Mouse (Mus musculus): Measurements from ENCODE around the gene Gmpr. TPM values are rescaled to one million over a fixed set of nuclear protein-coding genes. Genes with fewer than 3 reads are reported as not detected.

The Gmpr gene
- 39.8 and 50.5 TPM in 2 replicates for polyA plus RNA-seq (2015; fragmentation: Nextera tagmentation; extraction: Ambion mirVana)

DNA sequence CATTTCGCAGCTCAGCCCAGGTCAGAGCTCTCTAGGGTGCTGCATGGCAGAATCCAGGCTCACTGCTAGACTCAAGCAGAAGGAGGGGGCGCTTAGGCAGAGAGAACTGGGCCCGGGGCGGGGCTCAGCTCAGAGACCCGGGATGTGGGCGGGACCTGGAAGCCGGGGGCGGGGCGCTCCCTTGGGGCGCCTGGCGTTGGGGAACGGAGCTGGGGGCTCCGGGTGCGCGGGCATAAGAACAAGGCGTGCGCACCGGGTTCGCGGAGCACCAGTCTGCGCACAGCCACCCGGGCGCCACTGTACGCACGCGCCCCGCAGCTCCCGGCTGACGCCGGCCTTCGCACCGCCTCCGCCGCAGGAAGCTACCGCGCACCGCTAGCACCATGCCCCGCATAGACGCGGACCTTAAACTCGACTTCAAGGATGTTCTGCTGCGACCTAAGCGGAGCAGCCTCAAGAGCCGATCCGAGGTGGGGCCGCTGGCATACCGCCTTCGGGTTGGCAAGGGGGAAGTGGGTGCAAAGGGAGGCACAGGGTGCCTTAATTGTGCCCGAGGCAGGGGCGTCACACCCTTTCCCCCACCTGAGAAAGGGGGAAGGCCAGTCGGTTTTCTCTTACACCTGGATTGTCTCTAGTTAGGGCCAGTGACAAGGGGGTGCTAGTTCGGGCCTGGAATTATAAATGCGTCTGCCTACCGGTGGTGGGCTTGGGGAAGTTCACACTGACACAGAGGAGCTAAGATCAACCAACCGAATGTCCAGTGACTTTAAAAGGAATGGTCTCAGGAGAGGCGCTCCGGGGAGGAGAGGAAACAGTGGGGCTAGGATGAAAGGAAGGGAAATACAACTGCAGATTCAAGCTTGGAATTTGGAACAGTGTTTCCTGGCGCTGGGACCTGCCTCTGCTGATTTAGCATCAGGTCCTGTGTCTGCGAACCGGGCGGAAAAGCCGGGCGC is at the start of gene Gmpr:
TSS of gene Gmpr (plus strand) at position 171 of the 956 bp plus-strand sequence.
- under 1% methylated on average over 63 of the region's 63 CpGs for WGBS
- H3K4me2 ChIP-seq (ENCODE audit: low read depth, low read length): peak within 1 kb of the TSS; percentile 90

DNA sequence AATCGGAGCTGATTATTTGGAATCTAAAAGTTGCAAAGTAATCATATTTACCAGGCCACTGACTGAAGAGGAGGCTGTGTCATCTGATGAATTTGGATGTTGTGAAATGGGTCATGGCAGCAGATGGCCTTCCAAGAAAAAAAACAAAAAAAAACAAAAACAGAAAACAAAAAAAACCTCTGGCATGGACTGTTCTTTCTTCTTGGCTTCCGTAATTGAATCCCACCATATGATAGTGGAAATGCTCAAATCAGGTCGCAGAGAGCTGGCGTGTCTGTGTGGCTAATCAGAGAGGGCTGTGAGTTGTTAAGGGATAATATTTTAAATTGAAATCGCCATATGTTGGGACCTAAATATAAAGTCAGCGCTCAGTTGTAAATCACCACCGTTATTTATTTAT is 49.8 kb upstream of the Gmpr start:
- no peaks in the 10 kb centered on the region for H3K27me3 ChIP-seq (ENCODE audit: control insufficient read depth, insufficient read depth, low read length)
- H3K4me3 ChIP-seq (replicated peaks; ENCODE audit: low read length): no peak overlapping the region
- peaks cover 26% of the 10 kb centered on the region for H3K4me1 ChIP-seq (ENCODE audit: control insufficient read depth, insufficient read depth, low read length)
- no peaks in the 10 kb centered on the region for H3K36me3 ChIP-seq (ENCODE audit: control insufficient read depth, insufficient read depth, low read length)
- no peak overlapping the region for H3K27ac ChIP-seq (ENCODE audit: low read length)
- no peak for ATAC-seq (ENCODE audit: insufficient read depth, low FRiP score)
- WGBS: 62% methylated on average over 7 of the region's 7 CpGs
- no peak overlapping the region for H3K4me2 ChIP-seq (ENCODE audit: low read depth, low read length)
- H3K9ac ChIP-seq (ENCODE audit: low read length): no peak overlapping the region
- no peaks in the 10 kb centered on the region for H3K9me3 ChIP-seq (replicated peaks; ENCODE audit: control insufficient read depth, low read length)

More for the DNA sequence above, at the start of gene Gmpr:
- H3K4me1 ChIP-seq (ENCODE audit: control insufficient read depth, insufficient read depth, low read length): peaks cover 21% of the 10 kb centered on the region; the same call in 1 of the 2 replicates
- H3K9ac ChIP-seq (ENCODE audit: low read length): peak within 1 kb of the TSS; percentile 75
- peak within 1 kb of the TSS; percentile 65 for H3K4me3 ChIP-seq (replicated peaks; ENCODE audit: low read length)
- H3K27ac ChIP-seq (ENCODE audit: low read length): peak within 1 kb of the TSS; percentile 75
- no peaks in the 10 kb centered on the region for H3K36me3 ChIP-seq (ENCODE audit: control insufficient read depth, insufficient read depth, low read length)
- H3K9me3 ChIP-seq (replicated peaks; ENCODE audit: control insufficient read depth, low read length): no peaks in the 10 kb centered on the region
- H3K27me3 ChIP-seq (ENCODE audit: control insufficient read depth, insufficient read depth, low read length): no peaks in the 10 kb centered on the region
- peak; percentile 88 for ATAC-seq (ENCODE audit: insufficient read depth, low FRiP score)

GRCm38 (mm10) chr13:45460177-45460576 is 47.1 kb upstream of the Gmpr start:
- Histone ChIP-seq H3K4me3 (replicated peaks; ENCODE audit: low read length) (no peak overlapping the region), H3K27ac (ENCODE audit: low read length) (no peak overlapping the region), H3K4me1 (ENCODE audit: control insufficient read depth, insufficient read depth, low read length) (peaks cover 10% of the 10 kb centered on the region), H3K27me3 (ENCODE audit: control insufficient read depth, insufficient read depth, low read length) (no peaks in the 10 kb centered on the region), H3K9ac (ENCODE audit: low read length) (no peak overlapping the region), H3K4me2 (ENCODE audit: low read depth, low read length) (no peak overlapping the region), H3K36me3 (ENCODE audit: control insufficient read depth, insufficient read depth, low read length) (no peaks in the 10 kb centered on the region), H3K9me3 (replicated peaks; ENCODE audit: control insufficient read depth, low read length) (no peaks in the 10 kb centered on the region)
- no peak for ATAC-seq (ENCODE audit: insufficient read depth, low FRiP score)
- WGBS: 83% methylated on average over 3 of the region's 3 CpGs

- ATAC-seq (ENCODE audit: insufficient read depth, low FRiP score): no peak
- no peaks in the 10 kb centered on the region for H3K4me1 ChIP-seq (ENCODE audit: control insufficient read depth, insufficient read depth, low read length)
- WGBS: 82% methylated on average over 14 of the region's 14 CpGs
- no peaks in the 10 kb centered on the region for H3K27me3 ChIP-seq (ENCODE audit: control insufficient read depth, insufficient read depth, low read length)
- H3K9me3 ChIP-seq (replicated peaks; ENCODE audit: control insufficient read depth, low read length): no peaks in the 10 kb centered on the region
- H3K27ac ChIP-seq (ENCODE audit: low read length): no peak overlapping the region
- no peak overlapping the region for H3K9ac ChIP-seq (ENCODE audit: low read length)
- H3K4me2 ChIP-seq (ENCODE audit: low read depth, low read length): no peak overlapping the region
- H3K4me3 ChIP-seq (replicated peaks; ENCODE audit: low read length): no peak overlapping the region
- H3K36me3 ChIP-seq (ENCODE audit: control insufficient read depth, insufficient read depth, low read length): no peaks in the 10 kb centered on the region
Observed at GRCm38 (mm10) chr13:45461370-45461958, 45.8 kb upstream of the Gmpr start.

- Histone ChIP-seq H3K9ac (ENCODE audit: low read length) (no peak overlapping the region), H3K9me3 (replicated peaks; ENCODE audit: control insufficient read depth, low read length) (no peaks in the 10 kb centered on the region), H3K36me3 (ENCODE audit: control insufficient read depth, insufficient read depth, low read length) (no peaks in the 10 kb centered on the region), H3K4me3 (replicated peaks; ENCODE audit: low read length) (no peak overlapping the region), H3K4me2 (ENCODE audit: low read depth, low read length) (no peak overlapping the region), H3K4me1 (ENCODE audit: control insufficient read depth, insufficient read depth, low read length) (peaks cover 13% of the 10 kb centered on the region), H3K27ac (ENCODE audit: low read length) (no peak overlapping the region), H3K27me3 (ENCODE audit: control insufficient read depth, insufficient read depth, low read length) (no peaks in the 10 kb centered on the region)
- 78% methylated on average over 10 of the region's 10 CpGs for WGBS
- ATAC-seq (ENCODE audit: insufficient read depth, low FRiP score): no peak
Observed at GRCm38 (mm10) chr13:45465616-45466015, 41.6 kb upstream of the Gmpr start.

GRCm38 (mm10) chr13:45466031-45466519 is 41.2 kb upstream of the Gmpr start:
- WGBS: 59% methylated on average over 10 of the region's 10 CpGs

DNA sequence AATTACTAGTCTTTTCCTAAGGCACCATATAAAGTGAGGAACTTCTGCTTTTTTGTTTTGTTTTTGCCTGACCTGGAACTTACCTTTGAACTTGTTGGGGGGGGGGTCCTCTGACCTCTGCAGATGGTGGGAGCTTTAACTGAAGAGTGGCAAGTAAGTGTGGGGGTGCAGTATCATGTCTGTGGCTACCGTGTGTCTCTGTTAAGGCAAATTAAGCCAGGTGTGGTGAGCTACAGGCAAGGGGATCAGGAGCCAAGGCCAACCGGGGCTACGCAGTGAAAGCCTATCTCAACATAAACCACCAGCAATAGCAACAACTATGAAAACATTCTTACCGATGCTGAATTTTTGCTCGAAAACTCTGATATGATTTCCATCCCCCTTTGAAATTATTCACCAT is 38.5 kb upstream of the Gmpr start:
- H3K4me3 ChIP-seq (replicated peaks; ENCODE audit: low read length): no peak overlapping the region
- H3K9me3 ChIP-seq (replicated peaks; ENCODE audit: control insufficient read depth, low read length): no peaks in the 10 kb centered on the region
- H3K36me3 ChIP-seq (ENCODE audit: control insufficient read depth, insufficient read depth, low read length): no peaks in the 10 kb centered on the region
- H3K4me1 ChIP-seq (ENCODE audit: control insufficient read depth, insufficient read depth, low read length): peaks cover 13% of the 10 kb centered on the region
- no peak for ATAC-seq (ENCODE audit: insufficient read depth, low FRiP score)
- WGBS: 63% methylated on average over 5 of the region's 5 CpGs
- H3K4me2 ChIP-seq (ENCODE audit: low read depth, low read length): no peak overlapping the region
- no peak overlapping the region for H3K9ac ChIP-seq (ENCODE audit: low read length)
- no peak overlapping the region for H3K27ac ChIP-seq (ENCODE audit: low read length)
- no peaks in the 10 kb centered on the region for H3K27me3 ChIP-seq (ENCODE audit: control insufficient read depth, insufficient read depth, low read length)

More at GRCm38 (mm10) chr13:45466031-45466519, 41.2 kb upstream of the Gmpr start:
- no peaks in the 10 kb centered on the region for H3K36me3 ChIP-seq (ENCODE audit: control insufficient read depth, insufficient read depth, low read length)
- peaks cover 13% of the 10 kb centered on the region for H3K4me1 ChIP-seq (ENCODE audit: control insufficient read depth, insufficient read depth, low read length)
- ATAC-seq (ENCODE audit: insufficient read depth, low FRiP score): no peak
- H3K4me3 ChIP-seq (replicated peaks; ENCODE audit: low read length): no peak overlapping the region
- H3K27ac ChIP-seq (ENCODE audit: low read length): no peak overlapping the region
- H3K9me3 ChIP-seq (replicated peaks; ENCODE audit: control insufficient read depth, low read length): no peaks in the 10 kb centered on the region
- H3K9ac ChIP-seq (ENCODE audit: low read length): no peak overlapping the region
- no peaks in the 10 kb centered on the region for H3K27me3 ChIP-seq (ENCODE audit: control insufficient read depth, insufficient read depth, low read length)
- H3K4me2 ChIP-seq (ENCODE audit: low read depth, low read length): no peak overlapping the region

GRCm38 (mm10) chr13:45469481-45470301 is 37.6 kb upstream of the Gmpr start:
- Histone ChIP-seq H3K9me3 (replicated peaks; ENCODE audit: control insufficient read depth, low read length) (no peaks in the 10 kb centered on the region), H3K4me2 (ENCODE audit: low read depth, low read length) (peak overlapping the region; percentile 20; the same call in 1 of the 2 replicates), H3K36me3 (ENCODE audit: control insufficient read depth, insufficient read depth, low read length) (no peaks in the 10 kb centered on the region), H3K27ac (ENCODE audit: low read length) (0 out of 2 replicates have a peak overlapping the region, but pooled peaks have one; percentile 11), H3K27me3 (ENCODE audit: control insufficient read depth, insufficient read depth, low read length) (no peaks in the 10 kb centered on the region), H3K4me1 (ENCODE audit: control insufficient read depth, insufficient read depth, low read length) (peaks cover 13% of the 10 kb centered on the region), H3K4me3 (replicated peaks; ENCODE audit: low read length) (no peak overlapping the region), H3K9ac (ENCODE audit: low read length) (0 out of 2 replicates have a peak overlapping the region, but pooled peaks have one; percentile 18)
- WGBS: 32% methylated on average over 19 of the region's 19 CpGs
- no peak for ATAC-seq (ENCODE audit: insufficient read depth, low FRiP score)

All from stomach, embryonic 16.5 days (tissue).